Mouse (Mus musculus): ENCODE measurements at regions not wholly inside any gene's neighbourhood (a gene's known extent, or its start where the extent isn't known, plus 50 kb on each side); places are given as distances from the start of the nearest gene placed in this dataset.

DNA sequence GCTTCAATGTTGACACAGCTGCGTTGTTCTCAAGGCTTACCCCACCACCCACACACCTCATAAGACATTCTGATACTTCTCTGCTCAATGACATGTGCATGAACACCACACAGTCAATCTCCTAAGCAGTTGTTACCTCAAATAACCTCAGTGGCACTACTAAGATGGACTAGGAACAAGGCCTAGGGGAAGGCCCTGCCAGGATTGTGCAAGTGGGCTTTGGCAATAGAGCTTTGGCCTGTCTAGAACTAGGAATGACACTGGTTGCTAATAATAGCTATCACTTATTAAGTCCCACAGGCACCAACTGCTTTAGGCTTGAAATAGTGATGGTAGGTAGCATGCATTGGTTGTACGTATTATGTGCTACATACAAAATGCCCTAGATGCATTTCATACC, 169.7 kb upstream of the Nabp1 start:
- DNase-seq (ENCODE audit: low read depth, low spot score) = no peak

GRCm38 (mm10) chr1:51644399-51644798, 166.2 kb upstream of the Nabp1 start:
- peak; percentile 80 for DNase-seq (ENCODE audit: low read depth, low spot score)

GRCm38 (mm10) chr1:51643640-51644039, 165.4 kb upstream of the Nabp1 start:
- DNase-seq (ENCODE audit: low read depth, low spot score) = no peak

GRCm38 (mm10) chr1:51638519-51639302, 160.5 kb upstream of the Nabp1 start:
- DNase-seq (ENCODE audit: low read depth, low spot score) = peak; percentile 59

DNA sequence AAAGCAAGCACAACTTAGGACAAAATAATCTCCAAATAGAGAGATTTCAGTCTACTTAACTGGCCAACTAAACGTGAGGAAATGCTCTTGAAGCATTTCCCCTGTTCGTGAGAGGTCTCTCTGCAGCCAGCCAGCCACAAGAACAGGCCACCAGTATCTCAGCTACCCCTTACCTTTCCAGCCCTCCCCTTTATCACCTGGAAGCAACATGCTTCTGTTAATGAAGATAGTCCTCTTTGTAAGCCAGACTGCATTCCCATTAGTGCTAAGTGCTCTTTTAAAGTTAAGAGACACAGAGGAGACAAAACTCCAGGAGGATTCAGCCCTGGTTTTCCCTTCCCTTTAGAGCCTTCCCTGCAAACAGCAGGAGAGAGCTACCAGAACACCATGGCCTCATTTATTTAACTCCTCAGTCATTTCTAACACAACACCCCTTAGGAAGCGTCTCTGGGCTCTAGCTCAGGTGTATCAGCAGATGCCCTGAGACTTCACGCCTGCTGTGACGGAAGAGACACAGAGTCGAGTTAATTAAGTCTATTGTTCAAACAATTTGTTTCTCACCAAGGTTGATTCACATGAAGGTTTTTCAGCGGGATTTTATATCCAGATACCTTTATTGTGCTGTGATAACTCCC, 157.8 kb upstream of the Nabp1 start:
- DNase-seq (ENCODE audit: low read depth, low spot score) = no peak

- no peak for DNase-seq (ENCODE audit: low read depth, low spot score)
Observed at GRCm38 (mm10) chr1:51633795-51634194, 155.6 kb upstream of the Nabp1 start.

GRCm38 (mm10) chr1:51632851-51633250, 154.6 kb upstream of the Nabp1 start:
- DNase-seq (ENCODE audit: low read depth, low spot score) = no peak

GRCm38 (mm10) chr1:51629848-51630247, 151.6 kb upstream of the Nabp1 start:
- no peak for DNase-seq (ENCODE audit: low read depth, low spot score)

GRCm38 (mm10) chr1:51628137-51628793, 150.0 kb upstream of the Nabp1 start:
- DNase-seq (ENCODE audit: low read depth, low spot score) = no peak

DNA sequence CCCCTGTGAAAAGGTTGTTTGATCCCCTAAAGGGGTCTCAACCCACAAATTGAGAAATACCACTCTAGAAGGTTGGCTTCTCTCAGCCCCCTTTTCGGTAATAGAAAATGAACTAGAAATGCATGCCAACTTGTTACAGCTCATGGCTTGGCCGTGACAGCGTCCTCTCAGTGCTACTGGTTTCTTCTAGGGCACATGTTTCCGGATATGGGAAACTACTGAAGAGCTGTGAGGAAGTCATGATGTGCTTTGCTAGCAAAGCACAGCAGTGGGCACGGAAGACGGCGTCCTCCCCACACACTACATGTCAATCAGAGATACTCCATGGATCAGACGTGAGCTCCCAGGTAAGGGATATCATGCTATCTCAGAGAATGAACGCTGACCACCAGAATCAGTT, 148.1 kb upstream of the Nabp1 start:
- no peak for DNase-seq (ENCODE audit: low read depth, low spot score)

- DNase-seq (ENCODE audit: low read depth, low spot score) = peak; percentile 36
Observed at GRCm38 (mm10) chr1:51625079-51625478, 146.9 kb upstream of the Nabp1 start.

GRCm38 (mm10) chr1:51624551-51624950, 146.3 kb upstream of the Nabp1 start:
- DNase-seq (ENCODE audit: low read depth, low spot score) = peak; percentile 89

GRCm38 (mm10) chr1:51622986-51623385, 144.8 kb upstream of the Nabp1 start:
- peak; percentile 44 for DNase-seq (ENCODE audit: low read depth, low spot score)

- peak; percentile 26 for DNase-seq (ENCODE audit: low read depth, low spot score)
Observed at GRCm38 (mm10) chr1:51622181-51622862, 144.1 kb upstream of the Nabp1 start.

- no peak for DNase-seq (ENCODE audit: low read depth, low spot score)
Observed at GRCm38 (mm10) chr1:51621062-51621461, 142.8 kb upstream of the Nabp1 start.

- no peak for DNase-seq (ENCODE audit: low read depth, low spot score)
Observed at GRCm38 (mm10) chr1:51617502-51618251, 139.5 kb upstream of the Nabp1 start.

GRCm38 (mm10) chr1:51616091-51616490, 137.9 kb upstream of the Nabp1 start:
- DNase-seq (ENCODE audit: low read depth, low spot score) = no peak

DNA sequence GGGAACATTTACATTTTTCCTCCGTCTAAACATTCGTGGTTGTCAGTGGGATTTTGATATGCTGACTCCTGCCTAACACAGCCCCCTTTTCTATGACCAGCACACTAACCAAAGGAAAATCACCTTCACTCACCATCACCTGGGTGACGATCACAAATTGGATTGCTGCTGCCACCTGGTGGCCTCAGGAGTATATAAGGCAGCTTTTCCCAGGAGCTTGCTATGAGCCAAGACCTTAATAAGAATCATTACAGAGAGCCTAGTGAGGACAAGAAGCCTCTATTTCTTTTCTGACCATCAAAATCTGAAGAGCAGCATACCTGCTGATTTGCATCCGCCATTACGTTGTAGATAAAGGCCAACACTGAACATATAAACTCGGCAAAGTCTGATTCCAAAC, 137.3 kb upstream of the Nabp1 start:
- DNase-seq (ENCODE audit: low read depth, low spot score) = peak; percentile 72

DNA sequence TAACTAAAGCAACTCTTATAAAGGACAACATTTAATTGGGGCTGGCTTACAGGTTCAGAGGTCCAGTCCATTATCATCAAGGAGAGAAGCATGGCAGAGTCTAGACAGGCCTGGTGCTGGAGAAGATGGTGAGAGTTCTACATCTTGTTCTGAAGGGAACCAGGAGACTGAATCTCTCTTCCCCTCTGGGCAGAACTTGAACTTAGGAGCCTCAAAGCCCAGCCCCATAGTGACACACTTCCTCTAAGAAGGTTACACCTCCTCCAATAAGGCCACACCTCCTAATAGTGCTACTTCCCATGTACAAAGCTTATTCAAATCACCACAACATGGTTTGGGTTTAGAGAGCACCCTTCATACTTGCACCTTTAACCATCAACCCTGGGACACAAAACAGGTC, 136.5 kb upstream of the Nabp1 start:
- no peak for DNase-seq (ENCODE audit: low read depth, low spot score)

DNA sequence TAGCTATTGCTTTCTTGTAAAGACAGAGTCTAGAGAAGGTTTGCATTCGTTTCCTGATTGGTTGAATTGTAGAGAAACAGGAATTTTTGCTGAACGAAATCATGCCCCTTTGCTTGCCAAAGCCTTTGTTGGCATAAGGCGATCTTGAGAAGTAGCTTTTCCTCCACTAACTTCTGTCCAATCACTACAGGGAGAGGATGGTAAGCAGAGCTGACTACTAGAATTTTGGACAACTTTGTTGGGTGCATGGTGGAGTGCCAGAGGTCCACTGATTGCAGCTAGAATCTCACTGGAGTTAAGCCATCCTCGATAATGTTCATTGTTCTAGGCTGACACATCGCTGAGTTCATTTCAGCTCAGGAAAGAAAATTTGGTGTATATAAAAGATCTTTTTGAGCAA, 131.1 kb upstream of the Nabp1 start:
- DNase-seq (ENCODE audit: low read depth, low spot score) = no peak

DNA sequence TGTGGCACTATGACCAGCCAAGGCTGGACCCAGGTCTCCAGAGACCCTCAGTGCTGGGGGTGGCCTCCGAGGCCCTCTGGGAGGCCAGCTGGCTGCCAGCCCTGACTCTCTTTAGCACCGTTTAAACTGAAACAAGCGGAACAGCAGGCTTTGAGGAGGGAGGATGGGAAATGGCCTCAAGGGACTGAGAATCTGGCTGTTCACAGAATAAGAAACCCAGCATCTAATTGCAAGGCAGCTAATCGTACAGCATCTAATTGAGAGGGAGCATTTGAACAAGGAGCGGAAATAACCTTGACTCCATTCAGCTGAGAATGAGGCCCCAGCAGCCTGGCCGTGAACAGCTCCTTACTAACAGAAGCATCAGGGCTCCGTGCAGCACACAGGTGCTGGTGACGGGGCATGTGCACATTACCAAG, 129.2 kb upstream of the Nabp1 start:
- no peak for DNase-seq (ENCODE audit: low read depth, low spot score)
